Mouse (Mus musculus) heart, embryonic 15.5 days (tissue): ENCODE data around the gene Tenm4. TPM values are rescaled to one million over a fixed set of nuclear protein-coding genes. Genes with fewer than 3 reads are reported as not detected.

ENCODE experiments used
- ATAC-seq: fragments of 200-750 bp; cut with Nextera tagmentation; replicated peaks from 2 replicates; pipeline ENCODE4 v1.8.0; 2017; ENCODE audit warnings: low read depth, moderate TSS enrichment; ENCODE audit not compliant: insufficient number of reproducible peaks, insufficient read depth, low FRiP score
- H3K27ac ChIP-seq: fragments of 300-500 bp; sonication (generic); 2 replicates; pipeline ENCODE4 v1.5.1; 2015; ENCODE audit warnings: mild to moderate bottlenecking, inconsistent platforms
- H3K27me3 ChIP-seq: fragments of 300-500 bp; sonication (generic); 2 replicates; pipeline ENCODE4 v1.6.1; 2015; ENCODE audit warnings: inconsistent platforms
- H3K36me3 ChIP-seq: fragments of 300-500 bp; sonication (generic); 2 replicates; pipeline ENCODE4 v1.6.1; 2015; ENCODE audit warnings: mild to moderate bottlenecking, inconsistent platforms
- H3K4me1 ChIP-seq: fragments of 300-500 bp; sonication (generic); replicated peaks from 2 replicates; pipeline ENCODE4 v1.6.1; 2015; ENCODE audit warnings: inconsistent platforms
- H3K4me2 ChIP-seq: fragments of 300-500 bp; sonication (generic); 2 replicates; pipeline ENCODE4 v1.6.1; 2015; ENCODE audit warnings: inconsistent platforms, mild to moderate bottlenecking, moderate library complexity
- H3K4me3 ChIP-seq: fragments of 300-500 bp; sonication (generic); 2 replicates; pipeline ENCODE4 v1.5.1; 2015; ENCODE audit warnings: mild to moderate bottlenecking, inconsistent platforms
- H3K9ac ChIP-seq: fragments of 300-500 bp; sonication (generic); 2 replicates; pipeline ENCODE4 v1.6.1; 2015; ENCODE audit warnings: mild to moderate bottlenecking, inconsistent platforms
- H3K9me3 ChIP-seq: fragments of 300-500 bp; sonication (generic); replicated peaks from 2 replicates; pipeline ENCODE4 v1.6.1; 2016; ENCODE audit warnings: inconsistent platforms
- WGBS: fragments of 180-500 bp; shearing (Covaris S2); methylation state at CpG from one replicate; pipeline ENCODE4 v1.1.7; 2015; ENCODE audit warnings: mixed read lengths; 5-methylcytosine and 5-hydroxymethylcytosine counted together
- polyA plus RNA-seq: library from polyadenylated mRNA; unstranded; fragments of >200 nt; fragmentation: Nextera tagmentation; extraction: Ambion mirVana; gene quantifications from 2 replicates; pipeline ENCODE4 v1.2.1, GENCODE M21; 2015

The Tenm4 gene
- polyA plus RNA-seq, 1 experiment from 2014 or later = 7.9 TPM

GRCm38 (mm10) chr7:96215894-96216509 lies 45.0 kb downstream of the Tenm4 start:
- no peaks in the 10 kb centered on the region for H3K36me3 ChIP-seq
- no peak overlapping the region for H3K4me2 ChIP-seq
- no peaks in the 10 kb centered on the region for H3K9me3 ChIP-seq
- H3K27ac ChIP-seq = no peak overlapping the region
- H3K9ac ChIP-seq = no peak overlapping the region
- no peak for ATAC-seq
- peaks cover 12% of the 10 kb centered on the region for H3K27me3 ChIP-seq
- H3K4me3 ChIP-seq = no peak overlapping the region
- H3K4me1 ChIP-seq = peaks cover 24% of the 10 kb centered on the region
- 65% methylated on average over 5 of the region's 5 CpGs for WGBS

GRCm38 (mm10) chr7:96219386-96219785 lies 48.3 kb downstream of the Tenm4 start:
- Histone ChIP-seq H3K9me3 (no peaks in the 10 kb centered on the region), H3K27me3 (peaks cover 10% of the 10 kb centered on the region; the same call in 1 of the 2 replicates), H3K4me3 (no peak overlapping the region), H3K27ac (no peak overlapping the region), H3K36me3 (no peaks in the 10 kb centered on the region), H3K4me1 (no peaks in the 10 kb centered on the region), H3K9ac (no peak overlapping the region), H3K4me2 (no peak overlapping the region)
- 40% methylated on average over 2 of the region's 2 CpGs for WGBS
- ATAC-seq = no peak

GRCm38 (mm10) chr7:96220647-96221046 lies 49.6 kb downstream of the Tenm4 start:
- 72% methylated on average over 5 of the region's 5 CpGs for whole genome bisulfite sequencing
- Histone ChIP-seq H3K36me3 (no peaks in the 10 kb centered on the region), H3K4me2 (no peak overlapping the region), H3K27ac (no peak overlapping the region), H3K9me3 (no peaks in the 10 kb centered on the region), H3K4me3 (no peak overlapping the region), H3K9ac (no peak overlapping the region), H3K27me3 (0 out of 2 replicates have a peak, but pooled peaks cover 5% of the 10 kb centered on the region), H3K4me1 (no peaks in the 10 kb centered on the region)
- no peak for ATAC-seq

- no peak for ATAC-seq
- no peaks in the 10 kb centered on the region for H3K9me3 ChIP-seq
- 0 out of 2 replicates have a peak, but pooled peaks cover 5% of the 10 kb centered on the region for H3K27me3 ChIP-seq
- WGBS = 81% methylated on average over 1 of the region's 1 CpGs
- H3K4me1 ChIP-seq = no peaks in the 10 kb centered on the region
- H3K36me3 ChIP-seq = no peaks in the 10 kb centered on the region
- no peak overlapping the region for H3K27ac ChIP-seq
- no peak overlapping the region for H3K4me3 ChIP-seq
- no peak overlapping the region for H3K9ac ChIP-seq
- no peak overlapping the region for H3K4me2 ChIP-seq
Measured at GRCm38 (mm10) chr7:96222569-96222968, 51.5 kb downstream of the Tenm4 start.

- Histone ChIP-seq H3K4me1 (peaks cover 18% of the 10 kb centered on the region), H3K9ac (no peak overlapping the region), H3K27me3 (no peaks in the 10 kb centered on the region), H3K36me3 (no peaks in the 10 kb centered on the region), H3K27ac (no peak overlapping the region), H3K4me2 (no peak overlapping the region), H3K9me3 (no peaks in the 10 kb centered on the region), H3K4me3 (no peak overlapping the region)
- 61% methylated on average over 6 of the region's 6 CpGs for WGBS
- no peak for ATAC-seq
Measured at GRCm38 (mm10) chr7:96228562-96229268, 57.7 kb downstream of the Tenm4 start.

- Histone ChIP-seq H3K27me3 (no peaks in the 10 kb centered on the region), H3K4me3 (no peak overlapping the region), H3K4me2 (peak overlapping the region; percentile 21; the same call in 1 of the 2 replicates), H3K27ac (0 out of 2 replicates have a peak overlapping the region, but pooled peaks have one; percentile 29), H3K9ac (no peak overlapping the region), H3K9me3 (no peaks in the 10 kb centered on the region), H3K4me1 (peaks cover 18% of the 10 kb centered on the region), H3K36me3 (no peaks in the 10 kb centered on the region)
- WGBS = 50% methylated on average over 8 of the region's 8 CpGs
- ATAC-seq = no peak; the same call in 1 of the 2 replicates
Measured at GRCm38 (mm10) chr7:96230006-96230719, 59.1 kb downstream of the Tenm4 start.

- ATAC-seq = no peak; the same call in 1 of the 2 replicates
Measured at GRCm38 (mm10) chr7:96230720-96231241, 59.7 kb downstream of the Tenm4 start.

GRCm38 (mm10) chr7:96235847-96236246 lies 64.8 kb downstream of the Tenm4 start:
- no peak overlapping the region for H3K9ac ChIP-seq
- 80% methylated on average over 6 of the region's 6 CpGs for WGBS
- ATAC-seq = no peak
- no peak overlapping the region for H3K27ac ChIP-seq
- H3K9me3 ChIP-seq = no peaks in the 10 kb centered on the region
- no peak overlapping the region for H3K4me2 ChIP-seq
- H3K4me1 ChIP-seq = peaks cover 5% of the 10 kb centered on the region
- no peaks in the 10 kb centered on the region for H3K36me3 ChIP-seq
- H3K4me3 ChIP-seq = no peak overlapping the region
- H3K27me3 ChIP-seq = no peaks in the 10 kb centered on the region

More at GRCm38 (mm10) chr7:96230720-96231241, 59.7 kb downstream of the Tenm4 start:
- Histone ChIP-seq H3K27me3 (no peaks in the 10 kb centered on the region), H3K9ac (no peak overlapping the region), H3K4me3 (no peak overlapping the region), H3K27ac (0 out of 2 replicates have a peak overlapping the region, but pooled peaks have one; percentile 29), H3K4me1 (peaks cover 18% of the 10 kb centered on the region), H3K9me3 (no peaks in the 10 kb centered on the region), H3K36me3 (no peaks in the 10 kb centered on the region), H3K4me2 (peak overlapping the region; percentile 21; the same call in 1 of the 2 replicates)
- 29% methylated on average over 9 of the region's 9 CpGs for WGBS

GRCm38 (mm10) chr7:96240661-96241060 lies 69.6 kb downstream of the Tenm4 start:
- no peak overlapping the region for H3K9ac ChIP-seq
- WGBS = 56% methylated on average over 2 of the region's 2 CpGs
- no peak overlapping the region for H3K4me3 ChIP-seq
- H3K36me3 ChIP-seq = no peaks in the 10 kb centered on the region
- H3K27ac ChIP-seq = no peak overlapping the region
- H3K4me1 ChIP-seq = peaks cover 3% of the 10 kb centered on the region; the same call in 1 of the 2 replicates
- H3K4me2 ChIP-seq = no peak overlapping the region
- no peaks in the 10 kb centered on the region for H3K9me3 ChIP-seq
- H3K27me3 ChIP-seq = no peaks in the 10 kb centered on the region
- ATAC-seq = no peak

- Histone ChIP-seq H3K4me2 (no peak overlapping the region), H3K27me3 (no peaks in the 10 kb centered on the region), H3K4me1 (peaks cover 3% of the 10 kb centered on the region; the same call in 1 of the 2 replicates), H3K36me3 (no peaks in the 10 kb centered on the region), H3K9ac (no peak overlapping the region), H3K9me3 (no peaks in the 10 kb centered on the region), H3K4me3 (no peak overlapping the region), H3K27ac (no peak overlapping the region)
- ATAC-seq = no peak
- 45% methylated on average over 4 of the region's 4 CpGs for WGBS
Measured at GRCm38 (mm10) chr7:96242328-96243185, 71.5 kb downstream of the Tenm4 start.
